Mouse (Mus musculus) liver, embryonic 14.5 days (tissue): Measurements from ENCODE around the gene Serping1. TPM values are rescaled to one million over a fixed set of nuclear protein-coding genes. Genes with fewer than 3 reads are reported as not detected.

Source experiments
- ATAC-seq: fragments of 200-750 bp; cut with Nextera tagmentation; 2 replicates; pipeline ENCODE4 v1.8.0; 2017; ENCODE audit warnings: moderate number of reproducible peaks, mild to moderate bottlenecking, moderate library complexity; ENCODE audit not compliant: insufficient read depth
- DNase-seq, 3 experiments: peaks; one replicate each; pipeline ENCODE4 v3.0.0-alpha.2; 2012 to 2013; ENCODE audit warnings: low read depth in 3 of 3, low spot score in 3 of 3
- H3K27ac ChIP-seq: fragments of 300-500 bp; sonication (generic); 2 replicates; pipeline ENCODE4 v1.5.1; 2014; ENCODE audit warnings: moderate library complexity, mild to moderate bottlenecking, control low read depth, inconsistent platforms
- H3K27me3 ChIP-seq: fragments of 300-500 bp; sonication (generic); 2 replicates; pipeline ENCODE4 v1.6.1; 2014; ENCODE audit warnings: mild to moderate bottlenecking, low read length, moderate library complexity; ENCODE audit not compliant: control insufficient read depth, insufficient read depth
- H3K36me3 ChIP-seq: fragments of 300-500 bp; sonication (generic); replicated peaks from 2 replicates; pipeline ENCODE4 v1.6.1; 2014; ENCODE audit warnings: low read depth; ENCODE audit not compliant: control insufficient read depth, insufficient read depth
- H3K4me1 ChIP-seq, 2 experiments: fragments of 200-500 bp in 1 of 2; fragments of 300-500 bp in 1 of 2; sonication (generic) in 1 of 2; replicated peaks; 2 replicates each; pipeline ENCODE4 v1.6.1; 2012 to 2014; ENCODE audit warnings: antibody characterized with exemption in 1 of 2, inconsistent platforms in 1 of 2, low read length in 1 of 2; ENCODE audit not compliant: control insufficient read depth in 2 of 2, insufficient read depth in 2 of 2
- H3K4me2 ChIP-seq: fragments of 300-500 bp; sonication (generic); 2 replicates; pipeline ENCODE4 v1.6.1; 2014; ENCODE audit warnings: low read depth, mild to moderate bottlenecking, control low read depth, moderate library complexity
- H3K4me3 ChIP-seq, 2 experiments: fragments of 200-500 bp in 1 of 2; fragments of 300-500 bp in 1 of 2; sonication (generic) in 1 of 2; 2 replicates each; pipeline ENCODE4 v1.5.1; 2012 to 2014; ENCODE audit warnings: low read depth in 2 of 2, low read length in 2 of 2, mild to moderate bottlenecking in 2 of 2, control low read depth in 1 of 2, inconsistent platforms in 1 of 2, moderate library complexity in 1 of 2; ENCODE audit not compliant: insufficient read depth in 1 of 2
- H3K9ac ChIP-seq: fragments of 300-500 bp; sonication (generic); replicated peaks from 2 replicates; pipeline ENCODE4 v1.6.1; 2014; ENCODE audit warnings: mild to moderate bottlenecking, control low read depth, moderate library complexity
- H3K9me3 ChIP-seq: fragments of 300-500 bp; sonication (generic); 2 replicates; pipeline ENCODE4 v1.6.1; 2016; ENCODE audit warnings: low read length, mixed read lengths; ENCODE audit not compliant: control insufficient read depth
- CTCF ChIP-seq: IDR thresholded peaks from 2 replicates; pipeline ENCODE4 v1.5.1; 2016; ENCODE audit warnings: antibody characterized with exemption, low read depth, control low read depth
- EP300 ChIP-seq: IDR thresholded peaks from 2 replicates; pipeline ENCODE4 v1.6.1; 2016; ENCODE audit warnings: antibody characterized with exemption, low read depth
- WGBS: fragments of 180-500 bp; shearing (Covaris S2); extraction: QIAGEN DNeasy Blood & Tissue Kit; methylation state at CpG from one replicate; pipeline ENCODE4 v1.1.7; 2014; ENCODE audit not compliant: insufficient replicate concordance; 5-methylcytosine and 5-hydroxymethylcytosine counted together
- polyA plus RNA-seq, 2 experiments: library from polyadenylated mRNA; depleted of rRNA in 1 of 2; stranded (reverse) in 1 of 2; unstranded in 1 of 2; fragments of >200 nt; fragmentation: Nextera tagmentation in 1 of 2; extraction: Ambion mirVana in 1 of 2; gene quantifications; 2 replicates each; pipeline versions ENCODE4 v1.2.1 to v1.2.3; 2012 to 2014

Gene Serping1
- polyA plus RNA-seq (2012; rRNA removed) (32.4 and 35.4 TPM in 2 replicates), polyA plus RNA-seq (2014; fragmentation: Nextera tagmentation; extraction: Ambion mirVana) (45.4 and 61.5 TPM in 2 replicates)

- ATAC-seq (peak; percentile 69), DNase-seq (no peak)
- Histone ChIP-seq H3K4me3 (peak within 1 kb of the TSS; percentile 18 to 24; a peak in 3 of 4 replicates), H3K9me3 (no peaks in the 10 kb centered on the region), H3K4me2 (peak within 1 kb of the TSS; percentile 26), H3K36me3 (no peaks in the 10 kb centered on the region), H3K27me3 (peaks cover 26% of the 10 kb centered on the region), H3K4me1 (peaks cover 0 to 5% of the 10 kb centered on the region in 2 experiments; a peak in 2 of 4 replicates), H3K27ac (no peak within 1 kb of the TSS), H3K9ac (no peak within 1 kb of the TSS)
- TF ChIP-seq CTCF (no peak), EP300 (no peak)
- 69% methylated on average over 9 of the region's 9 CpGs for WGBS
These were observed at the start of gene Serping1 for GRCm38 (mm10) chr2:84775241-84775640. TSS of gene Serping1 (minus strand) at chr2:84775444.

GRCm38 (mm10) chr2:84823237-84823636, 48.0 kb upstream of the Serping1 start:
- Histone ChIP-seq H3K27me3 (peaks cover 54% of the 10 kb centered on the region), H3K36me3 (no peaks in the 10 kb centered on the region), H3K27ac (no peak overlapping the region), H3K4me2 (no peak overlapping the region), H3K4me1 (peaks cover 9 to 24% of the 10 kb centered on the region in 2 experiments), H3K4me3 (no peak overlapping the region), H3K9ac (no peak overlapping the region), H3K9me3 (no peaks in the 10 kb centered on the region)
- DNase-seq = no peak
- WGBS = 5% methylated on average over 2 of the region's 2 CpGs
- no peak for ATAC-seq
- TF ChIP-seq CTCF (no peak), EP300 (0 out of 2 replicates have a peak, but pooled peaks have one; percentile 16)

GRCm38 (mm10) chr2:84822552-84822951, 47.3 kb upstream of the Serping1 start, which contains the start of gene Smtnl1:
TSS of gene Smtnl1 (minus strand) at chr2:84822652.
- Histone ChIP-seq H3K4me1 (peaks cover 4 to 18% of the 10 kb centered on the region in 2 experiments), H3K4me2 (no peak within 1 kb of the TSS), H3K27me3 (peaks cover 55% of the 10 kb centered on the region), H3K9ac (no peak within 1 kb of the TSS), H3K36me3 (no peaks in the 10 kb centered on the region), H3K4me3 (no peak within 1 kb of the TSS), H3K9me3 (no peaks in the 10 kb centered on the region), H3K27ac (no peak within 1 kb of the TSS)
- DNase-seq = no peak
- WGBS = 35% methylated on average over 13 of the region's 13 CpGs
- ATAC-seq = no peak
- TF ChIP-seq EP300 = no peak
- TF ChIP-seq CTCF = no peak

- Histone ChIP-seq H3K4me3 (no peak overlapping the region), H3K9me3 (no peaks in the 10 kb centered on the region), H3K4me2 (no peak overlapping the region), H3K27ac (no peak overlapping the region), H3K36me3 (no peaks in the 10 kb centered on the region), H3K9ac (no peak overlapping the region), H3K27me3 (peaks cover 55% of the 10 kb centered on the region), H3K4me1 (peaks cover 3 to 12% of the 10 kb centered on the region in 2 experiments)
- 39% methylated on average over 3 of the region's 3 CpGs for WGBS
- no peak for TF ChIP-seq CTCF
- no peak for TF ChIP-seq EP300
- DNase-seq (no peak), ATAC-seq (no peak)
These were observed 44.6 kb upstream of the Serping1 start for GRCm38 (mm10) chr2:84819861-84820260.

GRCm38 (mm10) chr2:84812676-84813075, 37.4 kb upstream of the Serping1 start:
- Histone ChIP-seq H3K4me2 (peak overlapping the region; percentile 91), H3K9ac (peak overlapping the region; percentile 77), H3K27me3 (no peaks in the 10 kb centered on the region), H3K9me3 (no peaks in the 10 kb centered on the region), H3K36me3 (peaks cover 30% of the 10 kb centered on the region), H3K27ac (peak overlapping the region; percentile 99), H3K4me1 (peaks cover 40 to 46% of the 10 kb centered on the region in 2 experiments), H3K4me3 (peak overlapping the region in 1 of 2 experiments; percentile 47; a peak in 2 of 4 replicates)
- DNase-seq (no peak), ATAC-seq (no peak)
- WGBS = 73% methylated on average over 6 of the region's 6 CpGs
- no peak for TF ChIP-seq EP300
- peak; percentile 50 for TF ChIP-seq CTCF
